Mouse (Mus musculus): ENCODE data around the gene Fcrla. TPM values are rescaled to one million over a fixed set of nuclear protein-coding genes. Genes with fewer than 3 reads are reported as not detected.
"Not testable (repeated sequence)": the region's sequence is repeated elsewhere in the genome, so short reads cannot be mapped to it uniquely, and the experiment has no call there.

Gene Fcrla
- total RNA-seq, 1 experiment: not detected

DNA sequence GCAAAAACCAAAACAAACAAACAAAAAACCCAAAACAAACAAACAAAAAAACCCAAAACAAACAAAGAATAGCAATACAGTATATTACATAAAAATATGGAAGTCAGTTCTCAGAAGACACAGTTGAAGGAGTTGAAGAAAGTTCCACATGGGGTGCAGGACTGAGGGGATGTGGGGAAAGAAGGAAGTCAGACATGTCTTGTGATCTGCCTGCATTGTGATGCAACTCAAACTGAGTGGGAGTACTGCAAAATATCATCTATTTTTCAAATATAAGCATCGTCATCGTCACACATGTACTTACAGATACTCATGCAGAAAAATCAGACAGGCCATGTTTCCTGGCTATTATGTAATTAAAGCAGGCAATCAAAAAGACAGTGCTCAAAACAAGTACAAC is 25.8 kb upstream of the Fcrla start:
- in situ Hi-C loops (cut with MboI; ENCODE audit: low sequenced_read_pairs in 2 of 2, unreplicated experiment in 2 of 2): no loop called here
- no peak overlapping the region for H3K4me3 ChIP-seq (ENCODE audit: insufficient read depth in 1 of 2, low read depth in 1 of 2, low read length in 2 of 2, poor library complexity in 1 of 2, severe bottlenecking in 1 of 2)
- H3K36me3 ChIP-seq (ENCODE audit: control insufficient read depth, insufficient read depth, low read length, poor library complexity, severe bottlenecking): no peaks in the 10 kb centered on the region
- no peaks in the 10 kb centered on the region for H3K9me3 ChIP-seq (ENCODE audit: control insufficient read depth, insufficient read depth, low read depth, low read length)
- no peak overlapping the region for H3K9ac ChIP-seq (ENCODE audit: insufficient read depth, low read depth, low read length, poor library complexity, severe bottlenecking)
- TF ChIP-seq ZNF384 (IDR thresholded peaks at IDR 0.05; ENCODE audit: low read depth, low read length): no peak
- no peak for TF ChIP-seq CHD2 (IDR thresholded peaks at IDR 0.05; ENCODE audit: low read depth, low read length)
- no peak for TF ChIP-seq MAFK (IDR thresholded peaks at IDR 0.05; ENCODE audit: insufficient read depth, low read depth, low read length)
- no peak for TF ChIP-seq ZC3H11A (IDR thresholded peaks at IDR 0.05; ENCODE audit: borderline replicate concordance, low read depth, low read length)
- no peak for TF ChIP-seq HCFC1 (IDR thresholded peaks at IDR 0.05; ENCODE audit: borderline replicate concordance, insufficient read depth, low read length)
- no peak for DNase-seq (ENCODE audit: low read depth, low spot score)
- no peaks in the 10 kb centered on the region for H3K4me1 ChIP-seq (ENCODE audit: control insufficient read depth in 2 of 2, insufficient read depth in 2 of 2, low read length in 2 of 2, poor library complexity in 1 of 2)
- no peak overlapping the region for H3K27ac ChIP-seq (ENCODE audit: insufficient read depth, low read depth, low read length, poor library complexity, severe bottlenecking)

DNA sequence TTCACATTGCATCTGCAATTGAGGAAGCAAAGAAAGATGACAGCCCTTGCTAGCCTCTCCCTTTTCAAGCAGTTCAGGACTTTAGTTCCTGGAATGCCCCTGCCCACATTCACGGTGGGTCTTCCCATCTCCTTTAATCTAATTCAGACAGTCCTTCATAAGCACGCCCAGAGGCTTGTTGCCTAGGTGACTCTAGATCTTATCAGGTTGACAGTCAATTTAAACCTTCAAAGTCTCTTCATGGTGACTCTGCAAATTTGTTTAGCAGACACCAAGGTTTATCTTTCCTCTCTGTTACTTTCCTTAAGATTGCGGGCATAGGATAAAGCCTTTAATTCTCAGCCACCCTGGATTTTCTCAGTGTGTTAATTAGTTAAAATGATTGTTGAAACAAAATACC is 23.4 kb upstream of the Fcrla start:
- Histone ChIP-seq H3K27ac (ENCODE audit: insufficient read depth, low read depth, low read length, poor library complexity, severe bottlenecking) (no peak overlapping the region), H3K9ac (ENCODE audit: insufficient read depth, low read depth, low read length, poor library complexity, severe bottlenecking) (no peak overlapping the region), H3K4me3 (ENCODE audit: insufficient read depth in 1 of 2, low read depth in 1 of 2, low read length in 2 of 2, poor library complexity in 1 of 2, severe bottlenecking in 1 of 2) (no peak overlapping the region), H3K36me3 (ENCODE audit: control insufficient read depth, insufficient read depth, low read length, poor library complexity, severe bottlenecking) (no peaks in the 10 kb centered on the region), H3K9me3 (ENCODE audit: control insufficient read depth, insufficient read depth, low read depth, low read length) (no peaks in the 10 kb centered on the region), H3K4me1 (ENCODE audit: control insufficient read depth in 2 of 2, insufficient read depth in 2 of 2, low read length in 2 of 2, poor library complexity in 1 of 2) (no peaks in the 10 kb centered on the region)
- in situ Hi-C loops (cut with MboI; ENCODE audit: low sequenced_read_pairs in 2 of 2, unreplicated experiment in 2 of 2): no loop called here
- no peak for DNase-seq (ENCODE audit: low read depth, low spot score)
- no peak for TF ChIP-seq CHD2 (IDR thresholded peaks at IDR 0.05; ENCODE audit: low read depth, low read length)
- no peak for TF ChIP-seq MAFK (IDR thresholded peaks at IDR 0.05; ENCODE audit: insufficient read depth, low read depth, low read length)
- TF ChIP-seq ZC3H11A (IDR thresholded peaks at IDR 0.05; ENCODE audit: borderline replicate concordance, low read depth, low read length): no peak
- TF ChIP-seq ZNF384 (IDR thresholded peaks at IDR 0.05; ENCODE audit: low read depth, low read length): no peak
- TF ChIP-seq HCFC1 (IDR thresholded peaks at IDR 0.05; ENCODE audit: borderline replicate concordance, insufficient read depth, low read length): no peak

DNA sequence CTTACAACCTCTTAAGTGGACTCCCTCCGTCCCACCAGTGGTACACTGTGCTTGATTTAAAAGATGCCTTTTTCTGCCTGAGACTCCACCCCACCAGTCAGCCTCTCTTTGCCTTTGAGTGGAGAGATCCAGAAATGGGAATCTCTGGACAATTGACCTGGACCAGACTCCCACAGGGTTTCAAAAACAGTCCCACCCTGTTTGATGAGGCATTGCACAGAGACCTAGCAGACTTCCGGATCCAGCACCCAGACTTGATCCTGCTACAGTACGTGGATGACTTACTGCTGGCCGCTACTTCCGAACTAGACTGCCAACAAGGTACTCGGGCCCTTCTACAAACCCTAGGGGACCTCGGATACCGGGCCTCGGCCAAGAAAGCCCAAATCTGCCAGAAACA is 17.5 kb upstream of the Fcrla start:
- H3K36me3 ChIP-seq (ENCODE audit: control insufficient read depth, insufficient read depth, low read length, poor library complexity, severe bottlenecking); in situ Hi-C loops (cut with MboI; ENCODE audit: low sequenced_read_pairs in 2 of 2, unreplicated experiment in 2 of 2); H3K9me3 ChIP-seq (ENCODE audit: control insufficient read depth, insufficient read depth, low read depth, low read length); DNase-seq (ENCODE audit: low read depth, low spot score); H3K9ac ChIP-seq (ENCODE audit: insufficient read depth, low read depth, low read length, poor library complexity, severe bottlenecking); H3K4me1 ChIP-seq (ENCODE audit: control insufficient read depth in 2 of 2, insufficient read depth in 2 of 2, low read length in 2 of 2, poor library complexity in 1 of 2); H3K4me3 ChIP-seq (ENCODE audit: insufficient read depth in 1 of 2, low read depth in 1 of 2, low read length in 2 of 2, poor library complexity in 1 of 2, severe bottlenecking in 1 of 2); H3K27ac ChIP-seq (ENCODE audit: insufficient read depth, low read depth, low read length, poor library complexity, severe bottlenecking): not testable (repeated sequence)

DNA sequence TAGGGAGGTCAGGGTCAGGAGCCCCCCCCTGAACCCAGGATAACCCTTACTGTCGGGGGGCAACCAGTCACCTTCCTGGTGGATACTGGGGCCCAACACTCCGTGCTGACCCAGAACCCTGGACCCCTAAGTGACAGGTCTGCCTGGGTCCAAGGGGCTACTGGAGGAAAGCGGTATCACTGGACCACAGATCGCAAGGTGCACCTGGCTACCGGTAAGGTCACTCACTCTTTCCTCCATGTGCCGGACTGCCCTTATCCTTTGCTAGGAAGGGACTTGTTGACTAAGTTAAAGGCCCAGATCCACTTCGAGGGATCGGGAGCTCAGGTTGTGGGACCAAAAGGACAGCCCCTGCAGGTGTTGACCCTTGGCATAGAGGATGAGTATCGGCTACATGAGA is 16.8 kb upstream of the Fcrla start:
- H3K27ac ChIP-seq (ENCODE audit: insufficient read depth, low read depth, low read length, poor library complexity, severe bottlenecking); in situ Hi-C loops (cut with MboI; ENCODE audit: low sequenced_read_pairs in 2 of 2, unreplicated experiment in 2 of 2); DNase-seq (ENCODE audit: low read depth, low spot score); H3K4me3 ChIP-seq (ENCODE audit: insufficient read depth in 1 of 2, low read depth in 1 of 2, low read length in 2 of 2, poor library complexity in 1 of 2, severe bottlenecking in 1 of 2); H3K9me3 ChIP-seq (ENCODE audit: control insufficient read depth, insufficient read depth, low read depth, low read length); H3K36me3 ChIP-seq (ENCODE audit: control insufficient read depth, insufficient read depth, low read length, poor library complexity, severe bottlenecking); H3K4me1 ChIP-seq (ENCODE audit: control insufficient read depth in 2 of 2, insufficient read depth in 2 of 2, low read length in 2 of 2, poor library complexity in 1 of 2); H3K9ac ChIP-seq (ENCODE audit: insufficient read depth, low read depth, low read length, poor library complexity, severe bottlenecking): not testable (repeated sequence)

DNA sequence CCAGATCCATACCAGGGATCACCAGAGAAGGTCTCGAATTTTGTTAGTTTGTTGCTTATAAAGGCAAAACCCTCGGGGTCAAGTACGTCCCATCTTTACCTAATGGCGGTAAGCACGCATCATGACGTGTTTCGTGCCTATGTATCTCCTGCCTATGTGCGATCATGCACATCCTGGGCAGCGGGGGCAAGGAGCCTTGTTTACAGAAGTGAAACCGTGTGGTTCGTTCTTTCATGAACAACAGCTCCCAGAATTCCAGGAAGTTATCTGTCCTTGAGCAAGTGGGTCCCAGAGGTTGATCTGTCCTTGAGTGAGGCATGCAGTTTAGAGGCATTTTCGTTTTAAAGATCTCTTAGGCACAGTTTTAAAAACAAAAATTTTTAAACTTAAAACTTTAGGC is 11.9 kb upstream of the Fcrla start:
- no peak overlapping the region for H3K9ac ChIP-seq (ENCODE audit: insufficient read depth, low read depth, low read length, poor library complexity, severe bottlenecking)
- in situ Hi-C loops (cut with MboI; ENCODE audit: low sequenced_read_pairs in 2 of 2, unreplicated experiment in 2 of 2): no loop called here
- no peaks in the 10 kb centered on the region for H3K9me3 ChIP-seq (ENCODE audit: control insufficient read depth, insufficient read depth, low read depth, low read length)
- no peaks in the 10 kb centered on the region for H3K4me1 ChIP-seq (ENCODE audit: control insufficient read depth in 2 of 2, insufficient read depth in 2 of 2, low read length in 2 of 2, poor library complexity in 1 of 2)
- no peak for DNase-seq (ENCODE audit: low read depth, low spot score)
- no peak overlapping the region for H3K4me3 ChIP-seq (ENCODE audit: insufficient read depth in 1 of 2, low read depth in 1 of 2, low read length in 2 of 2, poor library complexity in 1 of 2, severe bottlenecking in 1 of 2)
- H3K27ac ChIP-seq (ENCODE audit: insufficient read depth, low read depth, low read length, poor library complexity, severe bottlenecking): no peak overlapping the region
- H3K36me3 ChIP-seq (ENCODE audit: control insufficient read depth, insufficient read depth, low read length, poor library complexity, severe bottlenecking): no peaks in the 10 kb centered on the region
- no peak for TF ChIP-seq MAFK (IDR thresholded peaks at IDR 0.05; ENCODE audit: insufficient read depth, low read depth, low read length)
- TF ChIP-seq CHD2 (IDR thresholded peaks at IDR 0.05; ENCODE audit: low read depth, low read length): no peak
- TF ChIP-seq ZC3H11A (IDR thresholded peaks at IDR 0.05; ENCODE audit: borderline replicate concordance, low read depth, low read length): no peak
- no peak for TF ChIP-seq HCFC1 (IDR thresholded peaks at IDR 0.05; ENCODE audit: borderline replicate concordance, insufficient read depth, low read length)

Measured in ES-E14 (cell line).